Mouse (Mus musculus) heart, adult 2 months (tissue): ENCODE results near the gene Sh3tc1.

ENCODE experiments used
- CTCF ChIP-seq: fragments of 200-600 bp; IDR thresholded peaks from 2 replicates; pipeline ENCODE4 v1.8.1; 2022; ENCODE audit warnings: antibody characterized with exemption, mild to moderate bottlenecking, moderate library complexity
- EP300 ChIP-seq: fragments of 200-500 bp; IDR thresholded peaks from 2 replicates; pipeline ENCODE4 v1.6.1; 2011; ENCODE audit warnings: low read depth, low read length, control low read depth; ENCODE audit not compliant: insufficient read depth
- POLR2A ChIP-seq: fragments of 200-500 bp; IDR thresholded peaks from 2 replicates; pipeline ENCODE4 v1.6.1; 2011; ENCODE audit warnings: mild to moderate bottlenecking, low read depth, low read length, control low read depth; ENCODE audit not compliant: insufficient read depth

DNA sequence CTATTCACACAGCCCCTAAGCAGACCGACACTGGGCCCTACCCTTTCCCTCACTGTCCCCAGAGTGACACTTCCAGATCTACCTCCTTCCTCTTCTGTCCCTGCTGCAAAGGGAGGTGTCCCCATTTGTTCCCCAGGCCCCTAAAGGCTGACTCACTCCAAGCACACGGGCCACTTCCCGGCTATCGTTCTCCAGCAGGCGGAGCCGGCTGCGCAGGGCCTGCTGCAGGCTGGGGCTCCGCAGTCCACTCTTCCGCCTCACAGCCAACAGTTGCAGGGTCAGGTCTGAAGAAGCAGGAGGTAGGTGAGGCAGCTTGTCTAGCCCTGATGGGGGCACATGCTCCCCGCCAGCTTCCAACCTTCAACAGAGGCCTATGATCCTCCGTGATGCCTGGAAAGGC lies 21.0 kb downstream of the Sh3tc1 start:
- TF ChIP-seq CTCF (no peak), POLR2A (no peak), EP300 (no peak)
